Mouse (Mus musculus) cortical plate, adult 2 months (tissue): ENCODE measurements around the gene Mecp2. TPM values are rescaled to one million over a fixed set of nuclear protein-coding genes. Genes with fewer than 3 reads are reported as not detected.

Experiments used
- H3K27ac ChIP-seq: fragments of 200-500 bp; 2 replicates; pipeline ENCODE4 v1.5.1; 2012; ENCODE audit warnings: low read length, control low read depth, inconsistent platforms; ENCODE audit not compliant: insufficient read depth
- H3K4me1 ChIP-seq: fragments of 200-500 bp; 2 replicates; pipeline ENCODE4 v1.6.1; 2011; ENCODE audit warnings: low read length; ENCODE audit not compliant: control insufficient read depth, insufficient read depth
- H3K4me3 ChIP-seq: fragments of 200-500 bp; 2 replicates; pipeline ENCODE4 v1.5.1; 2011; ENCODE audit warnings: mild to moderate bottlenecking, low read length, control low read depth; ENCODE audit not compliant: insufficient read depth
- CTCF ChIP-seq: fragments of 200-500 bp; IDR thresholded peaks from 2 replicates; pipeline ENCODE4 v1.5.1; 2011; ENCODE audit warnings: mild to moderate bottlenecking, control low read depth, low read length; ENCODE audit not compliant: insufficient read depth; ENCODE audit errors: extremely low read depth
- POLR2A ChIP-seq: fragments of 200-500 bp; IDR thresholded peaks from 2 replicates; pipeline ENCODE4 v1.6.1; 2011; ENCODE audit warnings: mild to moderate bottlenecking, low read length, control low read depth; ENCODE audit not compliant: insufficient read depth; ENCODE audit errors: extremely low read depth
- polyA plus RNA-seq: library from polyadenylated mRNA; depleted of rRNA; stranded (reverse); fragments of >200 nt; gene quantifications from 2 replicates; pipeline ENCODE4 v1.2.3, GENCODE M21; 2012

Gene Mecp2
- polyA plus RNA-seq, 1 experiment: 28.6 TPM

- Histone ChIP-seq H3K27ac (no peak overlapping the region), H3K4me3 (no peak overlapping the region), H3K4me1 (no peaks in the 10 kb centered on the region)
- no peak for TF ChIP-seq POLR2A
Observed at GRCm38 (mm10) chrX:74095130-74095529, 40.0 kb downstream of the Mecp2 start.

- Histone ChIP-seq H3K27ac (no peak overlapping the region), H3K4me1 (peaks cover 3% of the 10 kb centered on the region; the same call in 1 of the 2 replicates), H3K4me3 (peak overlapping the region; percentile 10; the same call in 1 of the 2 replicates)
- TF ChIP-seq CTCF (no peak), POLR2A (peak; percentile 48; the same call in 1 of the 2 replicates)
Observed at GRCm38 (mm10) chrX:74085601-74086038, 49.5 kb downstream of the Mecp2 start.

- H3K4me3 ChIP-seq: peak overlapping the region; percentile 94
- TF ChIP-seq POLR2A (peak; percentile 64; the same call in 1 of the 2 replicates), CTCF (no peak)
- peak overlapping the region; percentile 97 for H3K27ac ChIP-seq
- H3K4me1 ChIP-seq: peaks cover 3% of the 10 kb centered on the region; the same call in 1 of the 2 replicates
Observed at GRCm38 (mm10) chrX:74084946-74085498, 50.1 kb downstream of the Mecp2 start.

- Histone ChIP-seq H3K27ac (peak overlapping the region; percentile 97), H3K4me3 (peak overlapping the region; percentile 94), H3K4me1 (peaks cover 3% of the 10 kb centered on the region; the same call in 1 of the 2 replicates)
- TF ChIP-seq CTCF: no peak
- no peak for TF ChIP-seq POLR2A
Observed at GRCm38 (mm10) chrX:74084276-74084837, 50.8 kb downstream of the Mecp2 start.

GRCm38 (mm10) chrX:74070794-74071193, 64.4 kb downstream of the Mecp2 start:
- H3K4me1 ChIP-seq: no peaks in the 10 kb centered on the region
- no peak for TF ChIP-seq CTCF
- H3K27ac ChIP-seq: no peak overlapping the region
- H3K4me3 ChIP-seq: no peak overlapping the region

GRCm38 (mm10) chrX:74067891-74068290, 67.3 kb downstream of the Mecp2 start:
- TF ChIP-seq CTCF (no peak), POLR2A (no peak)
- Histone ChIP-seq H3K4me1 (no peaks in the 10 kb centered on the region), H3K27ac (no peak overlapping the region), H3K4me3 (no peak overlapping the region)

GRCm38 (mm10) chrX:74045107-74045506, 90.1 kb downstream of the Mecp2 start:
- Histone ChIP-seq H3K4me1 (peaks cover 2% of the 10 kb centered on the region; the same call in 1 of the 2 replicates), H3K27ac (no peak overlapping the region), H3K4me3 (no peak overlapping the region)
- TF ChIP-seq POLR2A (no peak), CTCF (no peak)

- Histone ChIP-seq H3K27ac (no peak overlapping the region), H3K4me1 (no peaks in the 10 kb centered on the region), H3K4me3 (no peak overlapping the region)
- TF ChIP-seq CTCF: no peak
- TF ChIP-seq POLR2A: no peak
Observed at GRCm38 (mm10) chrX:74037702-74038375, 97.3 kb downstream of the Mecp2 start.

GRCm38 (mm10) chrX:74030000-74030399, 105.2 kb downstream of the Mecp2 start:
- Histone ChIP-seq H3K4me1 (peaks cover 2% of the 10 kb centered on the region; the same call in 1 of the 2 replicates), H3K4me3 (no peak overlapping the region), H3K27ac (no peak overlapping the region)
- TF ChIP-seq CTCF (no peak), POLR2A (no peak)
